Mouse (Mus musculus) forebrain, postnatal 0 days (tissue): ENCODE results near the gene Cfap77. TPM values are rescaled to one million over a fixed set of nuclear protein-coding genes. Genes with fewer than 3 reads are reported as not detected.

Source experiments
- ATAC-seq: fragments of 200-750 bp; cut with Nextera tagmentation; 2 replicates; pipeline ENCODE4 v1.8.0; 2017; ENCODE audit warnings: mild to moderate bottlenecking, moderate library complexity
- DNase-seq: peaks from one replicate; pipeline ENCODE4 v3.0.0-alpha.2; 2015
- H3K27ac ChIP-seq: fragments of 300-500 bp; sonication (generic); 2 replicates; pipeline ENCODE4 v1.5.1; 2014; ENCODE audit warnings: low read depth, mild to moderate bottlenecking, antibody characterized with exemption, low read length, moderate library complexity, mixed read lengths
- H3K27me3 ChIP-seq: fragments of 300-500 bp; sonication (generic); 2 replicates; pipeline ENCODE4 v1.6.1; 2014; ENCODE audit warnings: mild to moderate bottlenecking, low read length, mixed read lengths; ENCODE audit not compliant: insufficient read depth
- H3K36me3 ChIP-seq: fragments of 300-500 bp; sonication (generic); 2 replicates; pipeline ENCODE4 v1.6.1; 2014; ENCODE audit warnings: mild to moderate bottlenecking, moderate library complexity; ENCODE audit not compliant: insufficient read depth
- H3K4me1 ChIP-seq: fragments of 300-500 bp; sonication (generic); 2 replicates; pipeline ENCODE4 v1.6.1; 2014; ENCODE audit warnings: antibody characterized with exemption; ENCODE audit not compliant: insufficient read depth
- H3K4me2 ChIP-seq: fragments of 300-500 bp; sonication (generic); 2 replicates; pipeline ENCODE4 v1.6.1; 2014; ENCODE audit warnings: low read depth, mild to moderate bottlenecking, moderate library complexity
- H3K4me3 ChIP-seq: fragments of 300-500 bp; sonication (generic); 2 replicates; pipeline ENCODE4 v1.5.1; 2014; ENCODE audit warnings: low read depth, low read length, mixed read lengths
- H3K9ac ChIP-seq: fragments of 300-500 bp; sonication (generic); 2 replicates; pipeline ENCODE4 v1.6.1; 2014; ENCODE audit warnings: mild to moderate bottlenecking
- H3K9me3 ChIP-seq: fragments of 300-500 bp; sonication (generic); 2 replicates; pipeline ENCODE4 v1.6.1; 2016; ENCODE audit warnings: low read length
- CTCF ChIP-seq: sonication (generic); IDR thresholded peaks from 2 replicates; pipeline ENCODE4 v1.5.1; 2016; ENCODE audit warnings: antibody characterized with exemption, control low read depth, low read depth
- WGBS: fragments of 180-500 bp; shearing (Covaris S2); extraction: QIAGEN DNeasy Blood & Tissue Kit; methylation state at CpG from one replicate; pipeline ENCODE4 v1.1.7; 2014; 5-methylcytosine and 5-hydroxymethylcytosine counted together
- polyA plus RNA-seq: library from polyadenylated mRNA; unstranded; fragments of >200 nt; fragmentation: Nextera tagmentation; extraction: Ambion mirVana; gene quantifications from 2 replicates; pipeline ENCODE4 v1.2.1, GENCODE M21; 2015
- total RNA-seq: library from RNA; depleted of rRNA; stranded (reverse); fragments of >200 nt; gene quantifications from 2 replicates; pipeline ENCODE4 v1.2.3, GENCODE M21; 2014

Cfap77 gene
- total and polyA plus RNA-seq, 2 experiments from 2014 or later = 0.57 to 0.59 TPM

- DNase-seq (no peak), ATAC-seq (no peak)
- 40% methylated on average over 4 of the region's 4 CpGs for whole genome bisulfite sequencing
- Histone ChIP-seq H3K36me3 (peaks cover 25% of the 10 kb centered on the region), H3K4me1 (no peaks in the 10 kb centered on the region), H3K9me3 (no peaks in the 10 kb centered on the region), H3K9ac (no peak overlapping the region), H3K4me3 (no peak overlapping the region), H3K27me3 (peaks cover 35% of the 10 kb centered on the region), H3K4me2 (no peak overlapping the region), H3K27ac (no peak overlapping the region)
- TF ChIP-seq CTCF = no peak
Observed at GRCm38 (mm10) chr2:28905561-28905960, 149.3 kb downstream of the Cfap77 start.

GRCm38 (mm10) chr2:28904786-28905185, 150.1 kb downstream of the Cfap77 start:
- no peak for ATAC-seq
- WGBS = 84% methylated on average over 9 of the region's 9 CpGs
- H3K27me3 ChIP-seq = peaks cover 27% of the 10 kb centered on the region

GRCm38 (mm10) chr2:28903871-28904270, 151.0 kb downstream of the Cfap77 start:
- Histone ChIP-seq H3K9ac (no peak overlapping the region), H3K4me2 (no peak overlapping the region), H3K4me1 (no peaks in the 10 kb centered on the region), H3K9me3 (no peaks in the 10 kb centered on the region), H3K27ac (no peak overlapping the region), H3K4me3 (no peak overlapping the region), H3K27me3 (peaks cover 18% of the 10 kb centered on the region), H3K36me3 (peaks cover 25% of the 10 kb centered on the region)
- no peak for TF ChIP-seq CTCF
- 83% methylated on average over 5 of the region's 5 CpGs for WGBS
- ATAC-seq = no peak
- DNase-seq = no peak

More at GRCm38 (mm10) chr2:28904786-28905185, 150.1 kb downstream of the Cfap77 start:
- H3K4me1 ChIP-seq = no peaks in the 10 kb centered on the region
- no peaks in the 10 kb centered on the region for H3K9me3 ChIP-seq
- no peak overlapping the region for H3K4me2 ChIP-seq
- no peak overlapping the region for H3K9ac ChIP-seq
- peaks cover 25% of the 10 kb centered on the region for H3K36me3 ChIP-seq
- no peak for TF ChIP-seq CTCF
- no peak overlapping the region for H3K4me3 ChIP-seq
- H3K27ac ChIP-seq = no peak overlapping the region
- DNase-seq = no peak

- no peak overlapping the region for H3K4me2 ChIP-seq
- peaks cover 33% of the 10 kb centered on the region for H3K36me3 ChIP-seq
- 80% methylated on average over 8 of the region's 8 CpGs for WGBS
- H3K4me3 ChIP-seq = no peak overlapping the region
- DNase-seq = no peak
- no peak for TF ChIP-seq CTCF
- no peaks in the 10 kb centered on the region for H3K9me3 ChIP-seq
- ATAC-seq = no peak
- peaks cover 3% of the 10 kb centered on the region for H3K27me3 ChIP-seq
- H3K4me1 ChIP-seq = no peaks in the 10 kb centered on the region
- no peak overlapping the region for H3K27ac ChIP-seq
- H3K9ac ChIP-seq = no peak overlapping the region
Observed at GRCm38 (mm10) chr2:28902291-28902690, 152.6 kb downstream of the Cfap77 start.

GRCm38 (mm10) chr2:28897340-28897899, 157.4 kb downstream of the Cfap77 start:
- Histone ChIP-seq H3K4me3 (no peak overlapping the region), H3K4me2 (no peak overlapping the region), H3K27ac (no peak overlapping the region), H3K9ac (no peak overlapping the region), H3K9me3 (no peaks in the 10 kb centered on the region), H3K27me3 (no peaks in the 10 kb centered on the region), H3K36me3 (peaks cover 34% of the 10 kb centered on the region), H3K4me1 (no peaks in the 10 kb centered on the region)
- DNase-seq (no peak), ATAC-seq (no peak)
- WGBS = 69% methylated on average over 4 of the region's 4 CpGs
- no peak for TF ChIP-seq CTCF

- Histone ChIP-seq H3K4me1 (no peaks in the 10 kb centered on the region), H3K27ac (no peak overlapping the region), H3K36me3 (peaks cover 41% of the 10 kb centered on the region), H3K9ac (no peak overlapping the region), H3K9me3 (no peaks in the 10 kb centered on the region), H3K27me3 (no peaks in the 10 kb centered on the region), H3K4me2 (no peak overlapping the region), H3K4me3 (no peak overlapping the region)
- WGBS = 79% methylated on average over 7 of the region's 7 CpGs
- ATAC-seq (no peak), DNase-seq (no peak)
- TF ChIP-seq CTCF = no peak
Observed at GRCm38 (mm10) chr2:28895876-28896275, 159.0 kb downstream of the Cfap77 start.

GRCm38 (mm10) chr2:28893526-28893925, 161.3 kb downstream of the Cfap77 start:
- H3K9ac ChIP-seq = no peak overlapping the region
- no peak for DNase-seq
- no peak overlapping the region for H3K27ac ChIP-seq
- no peak overlapping the region for H3K4me2 ChIP-seq
- no peaks in the 10 kb centered on the region for H3K9me3 ChIP-seq
- H3K27me3 ChIP-seq = no peaks in the 10 kb centered on the region
- TF ChIP-seq CTCF = no peak
- no peak for ATAC-seq
- peaks cover 49% of the 10 kb centered on the region for H3K36me3 ChIP-seq
- whole genome bisulfite sequencing = 40% methylated on average over 6 of the region's 6 CpGs
- H3K4me3 ChIP-seq = no peak overlapping the region
- no peaks in the 10 kb centered on the region for H3K4me1 ChIP-seq

- WGBS = 20% methylated on average over 1 of the region's 1 CpGs
- peaks cover 52% of the 10 kb centered on the region for H3K36me3 ChIP-seq
- H3K27ac ChIP-seq = no peak overlapping the region
- ATAC-seq (no peak), DNase-seq (no peak)
- no peak for TF ChIP-seq CTCF
- H3K27me3 ChIP-seq = no peaks in the 10 kb centered on the region
- H3K4me1 ChIP-seq = no peaks in the 10 kb centered on the region
- no peaks in the 10 kb centered on the region for H3K9me3 ChIP-seq
- H3K9ac ChIP-seq = no peak overlapping the region
- H3K4me2 ChIP-seq = no peak overlapping the region
- no peak overlapping the region for H3K4me3 ChIP-seq
Observed at GRCm38 (mm10) chr2:28892796-28893195, 162.1 kb downstream of the Cfap77 start.
